Mouse (Mus musculus): ENCODE measurements around the gene Gtf2i. TPM values are rescaled to one million over a fixed set of nuclear protein-coding genes. Genes with fewer than 3 reads are reported as not detected.

The Gtf2i gene
- polyA plus RNA-seq, 2 experiments from 2014 or later: 96.3 to 125 TPM

GRCm38 (mm10) chr5:134237936-134238760 lies 76.4 kb downstream of the Gtf2i start:
- no peak for ATAC-seq

DNA sequence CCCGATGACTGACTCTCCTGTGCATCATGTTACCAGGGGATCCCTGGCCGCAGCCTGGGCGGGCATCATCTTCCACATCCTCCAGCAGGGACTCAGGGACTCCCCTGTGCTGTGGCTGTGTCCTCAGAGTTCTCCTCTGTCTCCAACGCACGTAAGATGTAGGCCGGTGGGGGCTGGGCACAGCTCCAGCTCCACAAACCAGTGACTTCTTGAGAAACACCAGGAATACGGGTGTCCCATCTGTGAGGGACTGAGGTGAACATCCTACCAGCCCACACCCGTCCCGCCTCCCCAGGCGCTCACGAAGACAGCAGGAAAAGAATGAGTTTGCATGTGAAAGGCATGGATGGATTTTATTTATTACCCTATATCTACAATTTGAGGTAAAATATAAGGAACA lies 77.1 kb downstream of the Gtf2i start:
- ATAC-seq: no peak

DNA sequence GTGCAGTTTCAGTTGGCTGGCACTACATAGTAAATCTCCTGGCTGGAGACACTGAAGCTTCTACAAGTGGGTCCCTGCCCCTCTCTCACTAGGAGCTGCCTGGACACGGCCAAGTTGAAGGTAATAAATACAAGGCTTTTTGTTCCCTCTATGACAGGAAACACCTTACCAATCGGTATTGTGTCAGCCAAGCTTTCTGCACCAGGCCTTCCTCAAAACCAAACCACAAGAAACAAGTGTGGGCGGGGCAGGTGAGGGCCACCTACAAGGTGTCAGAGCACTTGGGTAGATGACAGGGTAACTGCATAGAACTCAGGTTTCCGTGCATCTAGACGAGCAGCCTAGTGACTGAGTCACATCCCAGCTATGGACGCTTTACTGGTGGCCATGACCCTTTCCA lies 77.8 kb downstream of the Gtf2i start:
- ATAC-seq: peak; percentile 78

- ATAC-seq: no peak
Measured at GRCm38 (mm10) chr5:134236241-134236640, 78.3 kb downstream of the Gtf2i start.

DNA sequence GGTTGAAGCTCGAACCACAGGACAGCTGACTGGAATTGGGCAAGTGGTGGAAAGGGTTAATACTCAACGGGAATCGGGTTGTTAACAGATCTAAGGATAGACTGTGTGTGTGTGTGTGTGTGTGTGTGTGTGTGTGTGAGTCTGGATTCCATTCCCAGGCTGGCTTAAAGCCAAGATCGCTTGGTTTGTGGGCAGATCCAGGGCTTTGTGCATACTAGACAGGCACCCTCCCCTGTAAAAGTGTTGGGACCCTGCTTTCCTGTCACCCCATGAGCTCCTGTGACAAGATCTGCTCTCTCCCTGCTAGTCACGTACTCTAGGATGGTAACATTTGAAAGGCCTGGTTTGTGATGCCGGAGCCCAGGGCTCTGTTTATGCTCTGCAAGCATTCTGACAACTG lies 79.4 kb downstream of the Gtf2i start:
- ATAC-seq: no peak

GRCm38 (mm10) chr5:134234205-134234604 lies 80.4 kb downstream of the Gtf2i start:
- peak; percentile 10 for ATAC-seq

DNA sequence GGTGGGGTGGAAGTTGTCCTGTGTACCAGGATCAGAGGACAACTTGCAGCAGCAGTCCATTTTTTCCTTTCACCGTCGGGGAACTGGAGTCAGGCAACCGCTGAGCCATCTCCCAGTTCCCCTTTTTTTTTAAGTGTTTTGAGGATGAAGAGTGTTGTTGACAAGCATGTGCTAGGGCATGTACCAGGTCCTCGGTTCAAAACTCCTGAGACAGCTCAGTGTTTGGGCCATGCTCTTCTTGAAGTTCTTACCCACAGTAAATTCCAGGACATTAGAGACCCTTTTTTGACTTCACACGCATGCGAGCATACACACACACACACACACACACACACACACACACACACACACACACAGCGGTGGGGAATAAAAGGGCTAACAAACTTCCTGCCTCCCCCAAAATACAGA lies 81.3 kb downstream of the Gtf2i start:
- no peak for ATAC-seq

- no peak for ATAC-seq
Measured at GRCm38 (mm10) chr5:134232568-134232967, 82.0 kb downstream of the Gtf2i start.

GRCm38 (mm10) chr5:134232111-134232510 lies 82.4 kb downstream of the Gtf2i start:
- peak; percentile 50 for ATAC-seq

DNA sequence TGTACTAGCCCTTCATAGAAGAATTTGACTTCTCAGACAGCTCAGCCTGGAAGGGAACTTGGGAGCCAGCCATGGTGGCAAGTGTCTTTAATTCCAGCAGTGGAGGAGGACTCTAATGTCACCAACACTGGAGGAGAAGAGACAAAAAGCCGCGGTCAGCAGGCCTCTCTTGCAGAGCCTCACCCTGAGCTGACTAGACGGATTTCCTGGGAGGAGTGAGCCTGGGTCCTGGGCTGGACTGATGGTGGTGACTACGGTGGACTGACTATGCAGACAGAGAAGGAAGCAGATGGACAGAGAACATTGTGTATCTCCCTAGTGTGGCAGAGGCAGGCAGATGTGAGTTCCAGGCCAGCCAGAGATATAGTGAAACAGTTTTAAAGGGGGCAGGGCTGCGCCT lies 83.2 kb downstream of the Gtf2i start:
- no peak for ATAC-seq

DNA sequence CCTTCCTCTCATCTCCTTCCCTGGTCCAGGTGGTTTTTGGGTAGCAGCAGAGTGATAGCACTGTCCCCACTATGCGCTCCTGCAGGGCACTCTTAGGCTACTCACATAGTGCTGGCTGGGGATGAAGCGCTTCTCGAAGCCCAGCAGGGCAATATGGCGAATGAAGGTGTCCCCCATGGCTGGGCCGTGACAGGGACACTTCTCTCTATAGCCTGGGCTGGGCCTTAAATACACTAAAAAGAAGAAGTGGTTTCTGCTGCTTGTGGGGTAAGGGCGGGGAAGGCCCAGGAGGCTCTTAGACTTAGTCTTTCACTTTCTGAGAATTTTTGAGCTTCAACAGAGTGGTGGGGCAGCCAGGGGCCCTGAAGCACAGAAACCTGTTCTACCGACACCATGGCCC lies 85.2 kb downstream of the Gtf2i start, which contains the start of gene Ncf1:
Ncf1 (minus strand) TSS at position 235 of the 400 bp plus-strand sequence.
- peak; percentile 12 for ATAC-seq

DNA sequence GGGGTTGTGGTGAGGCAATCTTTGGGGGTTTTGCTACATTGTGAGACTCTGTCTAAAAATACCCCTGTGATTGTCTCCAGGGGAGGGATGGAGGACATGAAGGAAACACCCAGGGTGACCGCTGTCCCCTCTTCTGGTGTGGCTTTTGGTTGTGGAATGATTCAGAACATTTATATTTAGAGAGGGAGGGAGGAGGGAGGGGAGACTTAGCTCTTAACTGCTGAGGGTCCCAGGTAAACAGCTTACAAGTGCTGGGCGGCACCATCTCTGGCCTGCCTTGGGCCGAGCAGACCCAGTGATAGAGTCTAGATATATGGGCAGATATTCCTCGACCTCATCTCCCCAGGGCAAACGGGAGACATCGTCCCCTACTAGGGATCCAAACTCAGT lies 86.3 kb downstream of the Gtf2i start:
- no peak for ATAC-seq

- ATAC-seq: no peak
Measured at GRCm38 (mm10) chr5:134227574-134228248, 86.8 kb downstream of the Gtf2i start.

DNA sequence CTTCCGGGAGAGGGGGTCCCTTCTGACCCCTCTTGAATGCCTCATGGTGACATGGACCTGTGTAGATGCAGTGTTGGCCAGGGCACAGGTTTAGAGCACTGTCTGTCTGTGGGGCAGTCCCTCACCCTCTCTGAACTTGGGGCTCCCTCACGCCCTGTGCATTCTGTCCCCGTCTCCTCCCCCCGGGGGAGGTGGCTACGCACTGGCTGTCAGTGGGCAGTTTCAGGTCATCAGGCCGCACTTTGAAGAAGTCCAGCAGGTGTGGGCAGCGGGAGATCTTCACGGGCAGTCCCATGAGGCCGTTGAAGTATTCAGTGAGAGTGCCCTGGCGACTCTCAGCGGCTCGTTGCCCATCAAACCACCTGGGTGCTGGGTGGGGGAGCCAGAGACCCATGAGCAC lies 87.6 kb downstream of the Gtf2i start:
- no peak for ATAC-seq

GRCm38 (mm10) chr5:134225110-134225901 lies 89.3 kb downstream of the Gtf2i start:
- no peak for ATAC-seq

DNA sequence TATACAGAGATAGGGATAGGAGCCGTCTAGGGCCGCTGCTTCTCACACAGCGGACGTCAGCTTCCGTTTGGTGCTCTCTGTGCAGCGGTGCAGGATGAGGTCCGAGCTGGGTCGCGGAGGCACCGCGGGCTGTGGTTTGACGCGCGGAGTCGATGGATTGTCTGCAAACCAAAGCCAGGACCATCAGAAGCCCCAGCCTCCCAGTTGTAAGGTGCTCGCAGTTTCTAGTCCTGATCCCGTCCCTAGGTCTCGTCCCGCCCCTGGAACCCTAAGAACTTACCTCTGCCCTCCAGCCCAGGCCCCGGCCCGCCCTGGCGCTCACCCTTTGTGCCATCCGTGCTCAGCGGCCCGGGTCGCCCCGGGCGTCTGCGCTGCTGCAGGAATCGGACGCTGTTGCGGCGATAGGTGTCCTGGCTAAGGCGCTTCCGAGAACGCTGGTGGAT lies 92.8 kb downstream of the Gtf2i start:
- no peak for ATAC-seq

GRCm38 (mm10) chr5:134221278-134221677 lies 93.3 kb downstream of the Gtf2i start:
- ATAC-seq: no peak

DNA sequence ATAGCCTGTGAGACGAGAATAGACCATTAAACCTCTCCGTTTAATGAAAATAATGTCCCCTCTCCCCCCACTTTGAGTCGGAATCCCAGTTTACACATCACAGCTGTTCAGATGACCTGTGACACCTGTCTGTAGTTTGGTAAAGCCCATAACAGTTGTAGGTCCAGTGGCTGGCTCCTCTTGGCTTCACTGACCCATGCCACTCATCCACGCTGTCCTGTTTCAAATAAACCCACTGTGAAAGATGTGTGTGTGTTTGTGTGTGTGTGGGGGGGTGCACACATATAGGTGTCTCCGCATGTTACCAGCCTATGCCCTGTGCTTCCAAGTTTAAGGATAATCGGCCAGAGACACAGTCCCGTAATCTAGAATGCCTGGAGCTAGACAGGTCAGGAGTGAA lies 96.7 kb downstream of the Gtf2i start:
- no peak for ATAC-seq

GRCm38 (mm10) chr5:134214021-134214806 lies 100.3 kb downstream of the Gtf2i start:
- peak; percentile 65 for ATAC-seq

- ATAC-seq: no peak
Measured at GRCm38 (mm10) chr5:134209931-134210554, 104.5 kb downstream of the Gtf2i start.

GRCm38 (mm10) chr5:134206721-134207120 lies 107.8 kb downstream of the Gtf2i start:
- no peak for ATAC-seq

DNA sequence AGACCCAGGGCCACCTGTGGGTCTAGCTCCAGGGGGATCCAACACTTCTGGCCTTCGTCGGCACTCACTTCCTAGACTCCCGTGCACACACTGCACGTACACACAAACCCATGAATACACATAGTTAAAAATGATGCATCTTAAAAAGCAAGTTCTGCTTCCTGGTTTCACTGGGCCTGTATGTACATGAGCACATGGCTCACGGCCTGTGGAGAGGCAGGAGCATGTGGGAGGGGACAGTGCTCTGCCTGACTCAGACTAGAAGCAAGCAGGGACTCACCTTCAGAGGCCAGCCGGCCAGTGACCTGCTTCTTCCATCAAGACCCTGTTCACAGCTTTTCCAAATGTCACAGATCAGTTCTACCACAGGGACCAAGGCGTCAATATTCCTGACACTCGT lies 120.9 kb downstream of the Gtf2i start:
- no peak for ATAC-seq
